Mouse (Mus musculus) heart, embryonic 14.5 days (tissue): Measurements from ENCODE around the gene Tubb2b. TPM values are rescaled to one million over a fixed set of nuclear protein-coding genes. Genes with fewer than 3 reads are reported as not detected.

Experiments
- ATAC-seq: fragments of 200-750 bp; cut with Nextera tagmentation; 2 replicates; pipeline ENCODE4 v1.8.0; 2017; ENCODE audit warnings: low read depth, moderate TSS enrichment; ENCODE audit not compliant: insufficient number of reproducible peaks, insufficient read depth, low FRiP score
- H3K27ac ChIP-seq, 2 experiments: fragments of 200-500 bp in 1 of 2; fragments of 300-500 bp in 1 of 2; sonication (generic) in 1 of 2; replicated peaks in 1 of 2; 2 replicates each; pipeline ENCODE4 v1.5.1; 2012 to 2014; ENCODE audit warnings: low read depth in 2 of 2, low read length in 2 of 2, control low read depth in 1 of 2, mild to moderate bottlenecking in 1 of 2, mixed read lengths in 1 of 2; ENCODE audit not compliant: control insufficient read depth in 1 of 2, insufficient read depth in 1 of 2
- H3K27me3 ChIP-seq: fragments of 300-500 bp; sonication (generic); 2 replicates; pipeline ENCODE4 v1.6.1; 2014; ENCODE audit warnings: mild to moderate bottlenecking, low read length, control low read depth; ENCODE audit not compliant: control insufficient read depth, insufficient read depth
- H3K36me3 ChIP-seq: fragments of 300-500 bp; sonication (generic); 2 replicates; pipeline ENCODE4 v1.6.1; 2014; ENCODE audit warnings: mild to moderate bottlenecking, control low read depth, low read length, mixed read lengths; ENCODE audit not compliant: control insufficient read depth, insufficient read depth
- H3K4me1 ChIP-seq, 2 experiments: fragments of 200-500 bp in 1 of 2; fragments of 300-500 bp in 1 of 2; sonication (generic) in 1 of 2; 2 replicates each; pipeline ENCODE4 v1.6.1; 2012 to 2014; ENCODE audit warnings: low read length in 2 of 2, control low read depth in 1 of 2, mixed read lengths in 1 of 2; ENCODE audit not compliant: control insufficient read depth in 2 of 2, insufficient read depth in 2 of 2
- H3K4me2 ChIP-seq: fragments of 300-500 bp; sonication (generic); 2 replicates; pipeline ENCODE4 v1.6.1; 2014; ENCODE audit warnings: mild to moderate bottlenecking, low read length
- H3K4me3 ChIP-seq, 2 experiments: fragments of 200-500 bp in 1 of 2; fragments of 300-500 bp in 1 of 2; sonication (generic) in 1 of 2; 2 replicates each; pipeline ENCODE4 v1.5.1; 2012 to 2014; ENCODE audit warnings: low read length in 2 of 2, mild to moderate bottlenecking in 2 of 2, control low read depth in 1 of 2, low read depth in 1 of 2, moderate library complexity in 1 of 2; ENCODE audit not compliant: control insufficient read depth in 1 of 2, insufficient read depth in 1 of 2
- H3K9ac ChIP-seq: fragments of 300-500 bp; sonication (generic); 2 replicates; pipeline ENCODE4 v1.6.1; 2014; ENCODE audit warnings: mild to moderate bottlenecking, low read length
- H3K9me3 ChIP-seq: fragments of 300-500 bp; sonication (generic); 2 replicates; pipeline ENCODE4 v1.6.1; 2016; ENCODE audit warnings: low read length, control low read depth; ENCODE audit not compliant: control insufficient read depth
- WGBS: fragments of 180-500 bp; shearing (Covaris S2); extraction: QIAGEN DNeasy Blood & Tissue Kit; methylation state at CpG from one replicate; pipeline ENCODE4 v1.1.7; 2014; 5-methylcytosine and 5-hydroxymethylcytosine counted together
- polyA plus RNA-seq: library from polyadenylated mRNA; unstranded; fragments of >200 nt; fragmentation: Nextera tagmentation; extraction: Ambion mirVana; gene quantifications from 2 replicates; pipeline ENCODE4 v1.2.1, GENCODE M21; 2014

Gene Tubb2b
- polyA plus RNA-seq, 1 experiment from 2014 or later, result 35.0 TPM

DNA sequence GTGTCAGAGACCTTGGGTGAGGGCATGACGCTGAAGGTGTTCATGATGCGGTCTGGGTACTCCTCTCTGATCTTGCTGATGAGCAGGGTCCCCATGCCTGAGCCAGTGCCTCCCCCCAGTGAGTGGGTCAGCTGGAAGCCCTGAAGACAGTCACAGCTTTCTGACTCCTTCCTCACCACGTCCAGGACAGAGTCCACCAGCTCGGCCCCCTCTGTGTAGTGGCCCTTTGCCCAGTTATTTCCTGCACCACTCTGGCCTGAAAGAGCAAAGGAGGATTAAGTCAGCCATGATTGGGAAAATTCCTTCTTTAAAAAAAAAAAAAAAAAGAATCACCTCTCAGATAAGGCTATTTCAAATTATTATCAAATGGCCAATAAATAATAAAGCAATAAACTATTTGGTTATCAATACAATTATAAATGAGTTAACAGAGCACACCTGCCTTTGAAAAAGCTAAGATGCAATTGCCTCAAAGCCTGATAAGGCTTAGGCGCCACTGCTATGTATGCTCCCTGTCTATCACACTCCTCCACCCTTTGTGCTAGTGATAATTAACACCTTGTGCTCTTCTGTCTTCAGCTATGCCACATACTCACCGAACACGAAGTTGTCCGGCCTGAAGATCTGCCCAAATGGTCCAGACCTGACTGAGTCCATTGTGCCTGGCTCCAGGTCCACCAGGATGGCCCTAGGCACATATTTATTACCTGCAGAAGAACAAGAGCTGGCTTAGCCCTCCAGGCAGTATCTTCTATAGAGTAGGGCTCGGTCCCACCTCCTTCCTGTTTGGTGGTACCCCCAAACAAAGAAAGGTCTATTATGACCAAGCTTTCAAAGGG, 1.8 kb downstream of the Tubb2b start:
- Histone ChIP-seq H3K4me2 (peak overlapping the region; percentile 89), H3K27me3 (no peaks in the 10 kb centered on the region), H3K4me1 (peaks cover 14 to 22% of the 10 kb centered on the region in 2 experiments), H3K4me3 (peak overlapping the region in 1 of 2 experiments; percentile 84; a peak in 2 of 4 replicates), H3K9ac (no peak overlapping the region), H3K36me3 (peaks cover 5% of the 10 kb centered on the region; the same call in 1 of the 2 replicates), H3K9me3 (no peaks in the 10 kb centered on the region), H3K27ac (no peak overlapping the region)
- 77% methylated on average over 9 of the region's 9 CpGs for WGBS
- ATAC-seq, result no peak

DNA sequence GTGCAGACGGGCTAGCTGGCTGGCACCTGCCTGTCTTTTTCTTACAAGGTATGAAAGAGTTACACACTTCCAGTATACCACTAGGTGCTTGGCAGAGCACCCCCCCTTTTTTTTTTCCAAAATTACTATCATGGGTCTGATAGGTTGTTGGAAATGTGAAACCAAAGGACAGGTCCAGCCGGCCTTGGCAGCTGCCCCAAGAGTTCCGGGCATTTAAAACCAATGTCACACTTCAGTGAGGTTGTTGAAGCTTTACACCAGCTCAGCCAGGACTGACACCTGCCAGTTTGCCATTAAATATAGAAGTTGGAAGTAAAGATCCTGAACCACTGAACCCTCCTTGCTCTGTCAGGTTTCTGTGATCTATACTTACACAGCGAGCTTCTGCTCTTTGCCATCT, 4.6 kb downstream of the Tubb2b start:
- no peak for ATAC-seq
- Histone ChIP-seq H3K9me3 (no peaks in the 10 kb centered on the region), H3K4me2 (no peak overlapping the region), H3K27me3 (no peaks in the 10 kb centered on the region), H3K4me3 (no peak overlapping the region), H3K9ac (no peak overlapping the region), H3K36me3 (peaks cover 5% of the 10 kb centered on the region; the same call in 1 of the 2 replicates), H3K4me1 (peaks cover 6 to 8% of the 10 kb centered on the region in 2 experiments; a peak in 3 of 4 replicates), H3K27ac (no peak overlapping the region)
- WGBS, result 66% methylated on average over 4 of the region's 4 CpGs

DNA sequence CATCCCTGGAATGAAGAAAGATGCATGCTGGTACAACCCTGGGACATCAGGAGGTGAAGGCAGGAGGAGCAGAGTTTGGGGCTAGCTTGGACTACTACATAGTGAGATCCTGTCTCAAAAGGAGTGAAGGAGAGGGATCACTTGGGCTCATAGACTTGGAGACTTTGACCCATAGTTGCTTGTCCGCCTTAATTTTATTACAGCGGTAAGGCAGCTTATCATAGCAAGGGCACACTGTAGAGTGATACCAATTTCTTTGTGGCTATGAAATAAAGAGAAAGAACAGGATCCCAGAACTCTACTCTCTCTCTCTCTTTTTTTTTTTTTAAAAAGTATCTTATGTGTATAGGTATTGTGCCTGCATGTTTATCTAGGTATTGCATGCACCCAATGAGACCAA, 9.7 kb downstream of the Tubb2b start:
- peaks cover 0 to 3% of the 10 kb centered on the region in 2 experiments; a peak in 2 of 4 replicates for H3K4me1 ChIP-seq
- H3K4me3 ChIP-seq, result no peak overlapping the region
- 90% methylated on average over 2 of the region's 2 CpGs for WGBS
- no peak overlapping the region for H3K27ac ChIP-seq
- H3K9ac ChIP-seq, result no peak overlapping the region
- ATAC-seq, result no peak
- H3K9me3 ChIP-seq, result no peaks in the 10 kb centered on the region
- H3K4me2 ChIP-seq, result no peak overlapping the region
- H3K36me3 ChIP-seq, result no peaks in the 10 kb centered on the region
- H3K27me3 ChIP-seq, result no peaks in the 10 kb centered on the region

DNA sequence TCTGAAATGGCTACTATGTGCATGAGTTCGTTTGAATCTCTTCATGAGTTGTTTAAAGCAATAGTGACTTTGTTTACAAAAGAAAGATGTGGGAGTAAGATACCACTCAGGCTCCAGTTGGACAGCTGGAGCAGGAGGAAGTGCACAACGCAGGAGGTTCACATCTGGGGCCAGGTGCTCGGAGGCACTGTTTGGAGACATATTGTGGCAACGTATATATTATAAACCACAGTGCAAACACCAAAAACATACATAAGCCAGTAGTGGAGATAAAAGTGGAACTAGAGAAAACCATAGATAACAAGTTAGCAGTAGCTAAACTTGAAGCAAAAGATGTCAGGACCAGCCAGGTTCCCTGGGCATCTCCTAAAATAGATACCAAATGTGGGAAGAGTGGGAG, 10.9 kb downstream of the Tubb2b start:
- Histone ChIP-seq H3K4me3 (no peak overlapping the region), H3K4me2 (no peak overlapping the region), H3K36me3 (no peaks in the 10 kb centered on the region), H3K27me3 (no peaks in the 10 kb centered on the region), H3K27ac (no peak overlapping the region), H3K9ac (no peak overlapping the region), H3K9me3 (no peaks in the 10 kb centered on the region), H3K4me1 (peaks cover 0 to 3% of the 10 kb centered on the region in 2 experiments; a peak in 2 of 4 replicates)
- ATAC-seq, result no peak
- 70% methylated on average over 4 of the region's 4 CpGs for WGBS

DNA sequence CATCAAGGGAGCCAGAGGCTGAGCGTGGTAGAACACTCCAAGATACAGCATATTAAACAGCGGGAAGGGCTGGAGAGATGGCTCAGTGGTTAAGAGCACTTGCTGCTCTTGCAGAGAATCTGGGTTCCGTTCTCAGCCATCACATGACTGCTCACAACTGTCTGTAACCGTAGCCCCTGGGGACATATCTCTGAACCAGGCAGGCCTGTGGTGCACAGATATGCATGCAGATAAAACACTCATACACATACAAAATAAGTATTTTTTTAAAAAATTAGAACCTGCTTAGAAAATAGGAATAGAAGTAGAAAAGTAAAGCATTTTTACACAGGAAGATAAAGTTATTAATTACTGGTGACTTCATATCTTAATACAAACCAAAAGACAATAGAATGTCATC, 11.4 kb downstream of the Tubb2b start:
- peaks cover 0 to 3% of the 10 kb centered on the region in 2 experiments; a peak in 2 of 4 replicates for H3K4me1 ChIP-seq
- WGBS, result 38% methylated on average over 4 of the region's 4 CpGs
- H3K27ac ChIP-seq, result no peak overlapping the region
- H3K27me3 ChIP-seq, result no peaks in the 10 kb centered on the region
- no peak overlapping the region for H3K4me3 ChIP-seq
- no peaks in the 10 kb centered on the region for H3K9me3 ChIP-seq
- H3K4me2 ChIP-seq, result no peak overlapping the region
- H3K9ac ChIP-seq, result no peak overlapping the region
- no peak for ATAC-seq
- no peaks in the 10 kb centered on the region for H3K36me3 ChIP-seq

DNA sequence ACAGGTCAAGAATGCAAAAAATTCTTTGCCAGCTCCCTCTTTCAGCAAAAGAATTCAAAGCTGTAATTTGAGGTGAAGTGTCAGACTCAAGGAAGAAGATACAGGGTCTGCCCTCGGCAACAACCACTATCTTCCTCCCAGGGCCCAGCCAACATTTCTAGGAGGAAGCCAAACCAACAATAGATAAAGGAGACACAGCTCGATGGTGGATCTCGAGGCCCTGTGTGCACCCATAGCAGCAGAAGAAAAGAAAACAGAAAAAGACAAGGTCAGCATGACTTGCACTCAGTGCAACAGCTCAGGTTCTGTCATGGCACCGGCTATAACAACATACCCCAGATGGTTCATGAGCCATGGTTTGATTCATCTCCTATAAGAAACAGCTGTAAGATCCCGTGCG, 13.8 kb downstream of the Tubb2b start:
- Histone ChIP-seq H3K9ac (no peak overlapping the region), H3K27me3 (no peaks in the 10 kb centered on the region), H3K36me3 (no peaks in the 10 kb centered on the region), H3K9me3 (no peaks in the 10 kb centered on the region), H3K4me2 (no peak overlapping the region), H3K4me3 (no peak overlapping the region), H3K4me1 (peaks cover 0 to 3% of the 10 kb centered on the region in 2 experiments; a peak in 2 of 4 replicates), H3K27ac (no peak overlapping the region)
- no peak for ATAC-seq
- 65% methylated on average over 6 of the region's 6 CpGs for WGBS

DNA sequence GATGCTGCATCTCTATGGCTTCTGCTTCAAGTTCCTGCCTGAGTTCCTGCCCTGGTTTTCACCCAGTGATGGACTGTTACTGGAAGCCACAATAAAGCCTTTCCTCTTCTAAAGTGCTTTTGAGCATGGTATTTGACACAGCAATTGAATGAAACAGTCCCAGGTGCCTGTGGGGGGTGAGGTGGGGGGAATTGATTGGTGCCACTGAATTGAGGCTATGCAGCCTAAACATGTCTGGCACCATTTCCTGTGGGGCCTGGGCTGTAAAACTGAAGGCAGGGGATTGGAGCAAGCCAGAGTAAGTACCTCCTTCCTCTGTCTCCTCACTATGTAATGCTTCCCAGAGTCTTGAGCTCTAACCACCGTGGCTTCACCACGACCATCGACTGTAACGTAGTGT, 15.6 kb downstream of the Tubb2b start:
- no peak overlapping the region for H3K9ac ChIP-seq
- WGBS, result 88% methylated on average over 4 of the region's 4 CpGs
- H3K4me3 ChIP-seq, result no peak overlapping the region
- ATAC-seq, result no peak
- no peaks in the 10 kb centered on the region for H3K27me3 ChIP-seq
- no peaks in the 10 kb centered on the region for H3K9me3 ChIP-seq
- no peak overlapping the region for H3K4me2 ChIP-seq
- no peak overlapping the region for H3K27ac ChIP-seq
- H3K4me1 ChIP-seq, result peaks cover 0 to 3% of the 10 kb centered on the region in 2 experiments; a peak in 2 of 4 replicates
- no peaks in the 10 kb centered on the region for H3K36me3 ChIP-seq
